Mouse (Mus musculus): ENCODE measurements around the gene Hormad2. TPM values are rescaled to one million over a fixed set of nuclear protein-coding genes. Genes with fewer than 3 reads are reported as not detected.

Gene Hormad2
- polyA plus RNA-seq, 1 experiment from 2014 or later: 0.51 TPM

DNA sequence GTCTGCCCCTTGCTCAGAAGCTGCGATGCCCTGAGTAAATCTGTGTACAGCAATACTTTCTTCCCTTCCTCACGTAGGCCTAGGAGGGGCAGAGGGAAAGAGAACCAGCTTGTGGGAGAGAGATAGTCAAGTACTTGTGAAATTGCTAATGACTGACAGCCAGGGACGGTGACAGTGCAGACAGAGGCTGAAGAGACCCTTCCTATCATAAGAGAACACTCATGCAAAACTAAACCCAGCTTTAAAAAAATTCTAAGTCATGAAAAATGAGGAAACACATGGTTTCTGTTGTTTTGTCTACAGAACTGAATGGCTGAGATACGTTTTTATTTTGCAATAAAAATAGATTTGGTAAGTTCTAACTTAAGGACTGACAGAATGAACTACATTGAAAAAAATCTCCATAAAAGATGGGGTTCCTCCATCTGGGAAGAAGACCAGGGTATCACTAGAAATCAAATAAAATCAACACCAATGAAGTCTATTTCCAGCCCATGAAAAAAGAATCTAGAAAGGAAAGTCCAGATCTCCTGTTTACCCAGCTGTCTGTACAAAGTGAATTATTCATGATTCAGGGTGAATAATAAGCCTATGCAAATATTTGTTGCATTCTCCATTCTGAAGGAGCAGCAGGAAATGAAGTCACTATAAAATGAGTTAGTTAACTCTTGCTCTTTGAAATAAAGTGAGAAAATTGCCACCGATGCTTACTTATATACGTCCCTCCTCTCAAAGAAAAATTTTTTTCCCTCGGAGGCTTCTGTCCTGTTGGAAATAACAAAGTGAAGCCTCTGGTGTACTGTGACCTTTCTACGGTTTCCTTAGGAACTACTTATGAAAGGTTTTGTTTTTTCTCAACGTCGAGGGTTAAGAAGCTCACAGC, 104.9 kb downstream of the Hormad2 start:
- no peaks in the 10 kb centered on the region for H3K27me3 ChIP-seq (ENCODE audit: insufficient read depth, low read length)
- 53% methylated on average over 10 of the region's 10 CpGs for WGBS
- H3K9ac ChIP-seq (replicated peaks; ENCODE audit: low read length): no peak overlapping the region
- H3K4me3 ChIP-seq (ENCODE audit: low read length): no peak overlapping the region
- no peak overlapping the region for H3K27ac ChIP-seq (ENCODE audit: low read length)
- ATAC-seq (ENCODE audit: low FRiP score, low TSS enrichment): no peak
- H3K4me1 ChIP-seq (ENCODE audit: insufficient read depth, low read length): no peaks in the 10 kb centered on the region
- H3K4me2 ChIP-seq (replicated peaks; ENCODE audit: low read depth, low read length): no peak overlapping the region
- H3K36me3 ChIP-seq (ENCODE audit: insufficient read depth, low read length): no peaks in the 10 kb centered on the region
- H3K9me3 ChIP-seq (ENCODE audit: low read length): no peaks in the 10 kb centered on the region

DNA sequence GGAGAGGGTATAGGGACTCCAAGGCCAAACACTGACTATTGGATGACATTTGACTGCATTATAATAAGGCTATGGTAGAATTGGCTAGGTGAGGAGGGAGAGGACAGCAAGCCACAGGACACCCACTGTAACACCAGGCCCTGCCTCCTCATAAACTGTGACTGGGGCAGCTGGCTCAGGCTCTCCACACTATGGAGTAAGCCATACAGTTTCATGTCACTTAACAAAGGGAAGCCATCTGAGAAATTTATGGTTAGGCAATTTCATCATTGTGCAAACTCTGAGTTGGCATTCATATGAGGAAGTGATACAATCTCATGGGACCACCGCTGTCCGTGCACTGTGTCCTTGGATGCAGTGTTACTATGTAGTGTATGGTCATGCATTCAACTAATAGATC, 107.9 kb downstream of the Hormad2 start:
- Histone ChIP-seq H3K4me1 (ENCODE audit: insufficient read depth, low read length) (no peaks in the 10 kb centered on the region), H3K9ac (replicated peaks; ENCODE audit: low read length) (no peak overlapping the region), H3K4me3 (ENCODE audit: low read length) (no peak overlapping the region), H3K4me2 (replicated peaks; ENCODE audit: low read depth, low read length) (no peak overlapping the region), H3K36me3 (ENCODE audit: insufficient read depth, low read length) (no peaks in the 10 kb centered on the region), H3K27ac (ENCODE audit: low read length) (no peak overlapping the region), H3K9me3 (ENCODE audit: low read length) (no peaks in the 10 kb centered on the region), H3K27me3 (ENCODE audit: insufficient read depth, low read length) (no peaks in the 10 kb centered on the region)
- ATAC-seq (ENCODE audit: low FRiP score, low TSS enrichment): no peak
- 75% methylated on average over 2 of the region's 2 CpGs for WGBS

GRCm38 (mm10) chr11:4328188-4328587, 112.7 kb downstream of the Hormad2 start:
- Histone ChIP-seq H3K4me3 (ENCODE audit: low read length) (no peak overlapping the region), H3K27ac (ENCODE audit: low read length) (no peak overlapping the region)
- WGBS: 66% methylated on average over 3 of the region's 3 CpGs

DNA sequence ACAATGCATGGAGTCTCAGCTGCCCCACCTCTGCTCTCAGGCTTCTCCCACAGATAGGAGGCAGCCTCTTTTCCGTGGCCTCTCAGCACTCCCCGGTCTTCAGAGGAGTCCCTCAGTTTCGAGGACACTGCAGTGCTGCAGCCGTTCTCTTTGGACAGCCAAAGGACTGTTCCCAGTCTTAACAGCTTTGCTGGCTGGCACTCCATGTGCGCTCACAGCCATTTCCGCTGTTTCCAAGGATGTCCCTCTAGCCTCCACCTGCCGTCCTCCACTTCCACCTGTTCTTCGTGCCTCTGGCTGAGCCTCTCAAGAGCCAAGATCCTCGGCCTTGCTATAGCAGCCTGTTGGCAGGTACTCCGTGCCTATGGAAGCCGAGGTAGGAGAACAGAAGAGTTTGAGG, 117.4 kb downstream of the Hormad2 start:
- no peaks in the 10 kb centered on the region for H3K27me3 ChIP-seq (ENCODE audit: insufficient read depth, low read length)
- H3K9me3 ChIP-seq (ENCODE audit: low read length): no peaks in the 10 kb centered on the region
- H3K36me3 ChIP-seq (ENCODE audit: insufficient read depth, low read length): no peaks in the 10 kb centered on the region
- no peak overlapping the region for H3K27ac ChIP-seq (ENCODE audit: low read length)
- H3K9ac ChIP-seq (replicated peaks; ENCODE audit: low read length): no peak overlapping the region
- H3K4me2 ChIP-seq (replicated peaks; ENCODE audit: low read depth, low read length): no peak overlapping the region
- WGBS: 62% methylated on average over 11 of the region's 11 CpGs
- H3K4me3 ChIP-seq (ENCODE audit: low read length): no peak overlapping the region
- H3K4me1 ChIP-seq (ENCODE audit: insufficient read depth, low read length): no peaks in the 10 kb centered on the region
- no peak for ATAC-seq (ENCODE audit: low FRiP score, low TSS enrichment)

More at GRCm38 (mm10) chr11:4328188-4328587, 112.7 kb downstream of the Hormad2 start:
- no peaks in the 10 kb centered on the region for H3K9me3 ChIP-seq (ENCODE audit: low read length)
- no peaks in the 10 kb centered on the region for H3K36me3 ChIP-seq (ENCODE audit: insufficient read depth, low read length)
- no peak overlapping the region for H3K9ac ChIP-seq (replicated peaks; ENCODE audit: low read length)
- H3K4me1 ChIP-seq (ENCODE audit: insufficient read depth, low read length): no peaks in the 10 kb centered on the region
- H3K4me2 ChIP-seq (replicated peaks; ENCODE audit: low read depth, low read length): no peak overlapping the region
- no peaks in the 10 kb centered on the region for H3K27me3 ChIP-seq (ENCODE audit: insufficient read depth, low read length)
- ATAC-seq (ENCODE audit: low FRiP score, low TSS enrichment): no peak

- H3K4me2 ChIP-seq (replicated peaks; ENCODE audit: low read depth, low read length): no peak overlapping the region
- no peaks in the 10 kb centered on the region for H3K36me3 ChIP-seq (ENCODE audit: insufficient read depth, low read length)
- H3K27me3 ChIP-seq (ENCODE audit: insufficient read depth, low read length): no peaks in the 10 kb centered on the region
- H3K4me3 ChIP-seq (ENCODE audit: low read length): no peak overlapping the region
- WGBS: 53% methylated on average over 6 of the region's 6 CpGs
- ATAC-seq (ENCODE audit: low FRiP score, low TSS enrichment): no peak
- no peaks in the 10 kb centered on the region for H3K4me1 ChIP-seq (ENCODE audit: insufficient read depth, low read length)
- H3K9me3 ChIP-seq (ENCODE audit: low read length): no peaks in the 10 kb centered on the region
- H3K27ac ChIP-seq (ENCODE audit: low read length): no peak overlapping the region
- H3K9ac ChIP-seq (replicated peaks; ENCODE audit: low read length): no peak overlapping the region
Measured at GRCm38 (mm10) chr11:4322943-4323342, 118.0 kb downstream of the Hormad2 start.

- H3K36me3 ChIP-seq (ENCODE audit: insufficient read depth, low read length): no peaks in the 10 kb centered on the region
- H3K4me3 ChIP-seq (ENCODE audit: low read length): no peak overlapping the region
- no peak overlapping the region for H3K27ac ChIP-seq (ENCODE audit: low read length)
- WGBS: 64% methylated on average over 4 of the region's 4 CpGs
- no peaks in the 10 kb centered on the region for H3K27me3 ChIP-seq (ENCODE audit: insufficient read depth, low read length)
- no peaks in the 10 kb centered on the region for H3K4me1 ChIP-seq (ENCODE audit: insufficient read depth, low read length)
- H3K9ac ChIP-seq (replicated peaks; ENCODE audit: low read length): no peak overlapping the region
- no peak overlapping the region for H3K4me2 ChIP-seq (replicated peaks; ENCODE audit: low read depth, low read length)
- no peak for ATAC-seq (ENCODE audit: low FRiP score, low TSS enrichment)
- H3K9me3 ChIP-seq (ENCODE audit: low read length): no peaks in the 10 kb centered on the region
Measured at GRCm38 (mm10) chr11:4320876-4321275, 120.0 kb downstream of the Hormad2 start.

- H3K4me3 ChIP-seq (ENCODE audit: low read length): no peak overlapping the region
- no peaks in the 10 kb centered on the region for H3K36me3 ChIP-seq (ENCODE audit: insufficient read depth, low read length)
- no peaks in the 10 kb centered on the region for H3K4me1 ChIP-seq (ENCODE audit: insufficient read depth, low read length)
- no peaks in the 10 kb centered on the region for H3K9me3 ChIP-seq (ENCODE audit: low read length)
- H3K27ac ChIP-seq (ENCODE audit: low read length): no peak overlapping the region
- WGBS: 85% methylated on average over 14 of the region's 14 CpGs
- no peak overlapping the region for H3K4me2 ChIP-seq (replicated peaks; ENCODE audit: low read depth, low read length)
- no peak for ATAC-seq (ENCODE audit: low FRiP score, low TSS enrichment)
- H3K9ac ChIP-seq (replicated peaks; ENCODE audit: low read length): no peak overlapping the region
- H3K27me3 ChIP-seq (ENCODE audit: insufficient read depth, low read length): no peaks in the 10 kb centered on the region
Measured at GRCm38 (mm10) chr11:4319212-4319955, 121.5 kb downstream of the Hormad2 start.

DNA sequence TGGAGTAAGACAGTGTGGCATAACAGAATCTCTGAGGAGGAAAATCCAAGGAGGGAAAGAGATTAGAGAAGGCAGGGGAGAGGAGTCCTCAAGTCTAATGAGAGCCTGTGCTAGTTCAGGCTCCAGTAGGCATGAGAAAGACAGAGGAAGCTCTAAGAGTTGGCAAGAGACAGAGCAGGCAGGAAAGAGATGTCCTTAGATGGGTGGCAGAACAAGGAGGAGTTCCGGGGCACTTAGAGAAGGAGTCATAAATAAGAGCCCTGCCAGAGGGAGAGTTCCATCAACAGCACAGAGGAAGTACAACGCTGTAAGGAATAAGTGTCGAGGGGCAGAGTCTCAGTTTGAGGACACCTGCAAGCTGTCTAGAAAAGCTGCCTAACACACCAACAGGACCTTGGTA, 122.9 kb downstream of the Hormad2 start:
- no peaks in the 10 kb centered on the region for H3K4me1 ChIP-seq (ENCODE audit: insufficient read depth, low read length)
- no peak overlapping the region for H3K9ac ChIP-seq (replicated peaks; ENCODE audit: low read length)
- WGBS: 38% methylated on average over 3 of the region's 3 CpGs
- ATAC-seq (ENCODE audit: low FRiP score, low TSS enrichment): no peak
- H3K27ac ChIP-seq (ENCODE audit: low read length): no peak overlapping the region
- H3K4me3 ChIP-seq (ENCODE audit: low read length): no peak overlapping the region
- no peaks in the 10 kb centered on the region for H3K9me3 ChIP-seq (ENCODE audit: low read length)
- no peak overlapping the region for H3K4me2 ChIP-seq (replicated peaks; ENCODE audit: low read depth, low read length)
- H3K27me3 ChIP-seq (ENCODE audit: insufficient read depth, low read length): no peaks in the 10 kb centered on the region
- no peaks in the 10 kb centered on the region for H3K36me3 ChIP-seq (ENCODE audit: insufficient read depth, low read length)

DNA sequence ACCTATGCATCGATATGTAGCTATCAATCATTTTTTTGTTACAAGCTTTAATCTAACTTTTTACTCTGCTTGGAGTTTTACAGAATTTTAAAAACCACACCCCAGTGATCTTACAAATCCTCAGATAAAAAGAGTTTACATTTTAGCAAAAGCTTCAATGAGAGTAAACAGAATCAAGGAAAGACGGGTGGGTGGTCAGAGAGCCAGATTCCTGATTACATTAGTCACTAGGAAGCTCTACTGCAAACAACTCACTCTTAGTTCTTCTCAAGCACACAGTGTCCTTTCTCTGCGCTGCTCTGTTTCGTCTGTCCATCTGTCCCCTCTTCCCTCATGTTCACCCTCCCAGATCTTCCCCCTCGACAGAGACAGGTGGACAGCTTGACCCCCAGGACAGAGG, 123.6 kb downstream of the Hormad2 start:
- Histone ChIP-seq H3K27ac (ENCODE audit: low read length) (no peak overlapping the region), H3K4me3 (ENCODE audit: low read length) (no peak overlapping the region), H3K4me1 (ENCODE audit: insufficient read depth, low read length) (no peaks in the 10 kb centered on the region), H3K9ac (replicated peaks; ENCODE audit: low read length) (no peak overlapping the region), H3K4me2 (replicated peaks; ENCODE audit: low read depth, low read length) (no peak overlapping the region), H3K36me3 (ENCODE audit: insufficient read depth, low read length) (no peaks in the 10 kb centered on the region), H3K9me3 (ENCODE audit: low read length) (no peaks in the 10 kb centered on the region), H3K27me3 (ENCODE audit: insufficient read depth, low read length) (no peaks in the 10 kb centered on the region)
- 71% methylated on average over 5 of the region's 5 CpGs for WGBS
- ATAC-seq (ENCODE audit: low FRiP score, low TSS enrichment): no peak

GRCm38 (mm10) chr11:4312180-4312579, 128.7 kb downstream of the Hormad2 start:
- no peaks in the 10 kb centered on the region for H3K36me3 ChIP-seq (ENCODE audit: insufficient read depth, low read length)
- H3K27ac ChIP-seq (ENCODE audit: low read length): no peak overlapping the region
- 71% methylated on average over 4 of the region's 4 CpGs for WGBS
- H3K27me3 ChIP-seq (ENCODE audit: insufficient read depth, low read length): no peaks in the 10 kb centered on the region
- no peak overlapping the region for H3K9ac ChIP-seq (replicated peaks; ENCODE audit: low read length)
- no peak for ATAC-seq (ENCODE audit: low FRiP score, low TSS enrichment)
- H3K4me1 ChIP-seq (ENCODE audit: insufficient read depth, low read length): peaks cover 9% of the 10 kb centered on the region
- H3K4me2 ChIP-seq (replicated peaks; ENCODE audit: low read depth, low read length): no peak overlapping the region
- H3K9me3 ChIP-seq (ENCODE audit: low read length): no peaks in the 10 kb centered on the region
- no peak overlapping the region for H3K4me3 ChIP-seq (ENCODE audit: low read length)

Measured in kidney, embryonic 16.5 days (tissue).